Mouse (Mus musculus): ENCODE data around the gene Hspa1b. TPM values are rescaled to one million over a fixed set of nuclear protein-coding genes. Genes with fewer than 3 reads are reported as not detected.

Gene Hspa1b
- total and polyA plus RNA-seq, 2 experiments from 2014 or later: 0.25 to 21.6 TPM

GRCm38 (mm10) chr17:34927306-34928019 is 31.6 kb downstream of the Hspa1b start:
- DNase-seq (ENCODE audit: low spot score) (no peak), ATAC-seq (ENCODE audit: insufficient read depth, low read depth) (no peak)
- Histone ChIP-seq H3K27ac (ENCODE audit: low read depth) (no peak overlapping the region), H3K9ac (replicated peaks; ENCODE audit: low read depth, low read length) (no peak overlapping the region), H3K27me3 (ENCODE audit: control insufficient read depth, insufficient read depth, low read length) (no peaks in the 10 kb centered on the region), H3K9me3 (replicated peaks; ENCODE audit: control insufficient read depth, low read length) (no peaks in the 10 kb centered on the region), H3K4me2 (ENCODE audit: low read depth, low read length) (no peak overlapping the region), H3K4me1 (ENCODE audit: control insufficient read depth, insufficient read depth) (peaks cover 10% of the 10 kb centered on the region; the same call in 1 of the 2 replicates), H3K4me3 (ENCODE audit: low read depth, low read length) (no peak overlapping the region), H3K36me3 (replicated peaks; ENCODE audit: control insufficient read depth, insufficient read depth, low read length) (no peaks in the 10 kb centered on the region)
- no peak for TF ChIP-seq EP300 (IDR thresholded peaks at IDR 0.05; ENCODE audit: low read depth)
- TF ChIP-seq CTCF (IDR thresholded peaks at IDR 0.05; ENCODE audit: low read depth): no peak
- WGBS: 82% methylated on average over 18 of the region's 18 CpGs

- H3K9ac ChIP-seq (replicated peaks; ENCODE audit: low read depth, low read length): no peak overlapping the region
- TF ChIP-seq CTCF (IDR thresholded peaks at IDR 0.05; ENCODE audit: low read depth) (no peak), EP300 (IDR thresholded peaks at IDR 0.05; ENCODE audit: low read depth) (no peak)
- no peaks in the 10 kb centered on the region for H3K9me3 ChIP-seq (replicated peaks; ENCODE audit: control insufficient read depth, low read length)
- H3K4me1 ChIP-seq (ENCODE audit: control insufficient read depth, insufficient read depth): no peaks in the 10 kb centered on the region
- no peaks in the 10 kb centered on the region for H3K27me3 ChIP-seq (ENCODE audit: control insufficient read depth, insufficient read depth, low read length)
- DNase-seq (ENCODE audit: low spot score) (no peak), ATAC-seq (ENCODE audit: insufficient read depth, low read depth) (no peak)
- H3K4me3 ChIP-seq (ENCODE audit: low read depth, low read length): no peak overlapping the region
- no peak overlapping the region for H3K27ac ChIP-seq (ENCODE audit: low read depth)
- no peaks in the 10 kb centered on the region for H3K36me3 ChIP-seq (replicated peaks; ENCODE audit: control insufficient read depth, insufficient read depth, low read length)
- H3K4me2 ChIP-seq (ENCODE audit: low read depth, low read length): no peak overlapping the region
- WGBS: 66% methylated on average over 5 of the region's 5 CpGs
Observed at GRCm38 (mm10) chr17:34924258-34924657, 34.8 kb downstream of the Hspa1b start.

DNA sequence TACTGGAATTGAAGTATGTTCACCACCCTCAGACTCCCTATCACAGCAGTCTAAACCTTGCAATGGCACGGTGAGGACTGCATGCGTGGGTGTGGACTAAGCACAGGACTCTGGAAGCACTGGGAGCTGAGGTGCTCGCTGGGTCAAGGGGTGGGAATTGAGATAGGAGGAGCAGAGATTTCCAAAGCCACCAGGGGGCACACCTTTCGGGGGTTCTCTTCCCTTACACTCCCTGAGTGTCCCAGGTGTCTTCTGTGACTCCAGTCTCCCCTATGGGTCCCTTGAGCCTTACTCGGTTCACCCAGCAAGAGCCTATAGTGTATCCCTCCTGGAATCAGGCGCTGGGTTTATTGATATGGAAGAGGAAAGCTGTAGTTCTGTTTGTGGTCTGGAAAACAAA is 36.1 kb downstream of the Hspa1b start:
- Histone ChIP-seq H3K4me3 (ENCODE audit: low read depth, low read length) (no peak overlapping the region), H3K27ac (ENCODE audit: low read depth) (no peak overlapping the region), H3K27me3 (ENCODE audit: control insufficient read depth, insufficient read depth, low read length) (no peaks in the 10 kb centered on the region), H3K4me2 (ENCODE audit: low read depth, low read length) (no peak overlapping the region), H3K4me1 (ENCODE audit: control insufficient read depth, insufficient read depth) (no peaks in the 10 kb centered on the region), H3K9me3 (replicated peaks; ENCODE audit: control insufficient read depth, low read length) (no peaks in the 10 kb centered on the region), H3K9ac (replicated peaks; ENCODE audit: low read depth, low read length) (no peak overlapping the region), H3K36me3 (replicated peaks; ENCODE audit: control insufficient read depth, insufficient read depth, low read length) (no peaks in the 10 kb centered on the region)
- DNase-seq (ENCODE audit: low spot score) (no peak), ATAC-seq (ENCODE audit: insufficient read depth, low read depth) (no peak)
- 39% methylated on average over 6 of the region's 6 CpGs for WGBS
- TF ChIP-seq CTCF (IDR thresholded peaks at IDR 0.05; ENCODE audit: low read depth): peak; percentile 20; the same call in 1 of the 2 replicates
- TF ChIP-seq EP300 (IDR thresholded peaks at IDR 0.05; ENCODE audit: low read depth): no peak

DNA sequence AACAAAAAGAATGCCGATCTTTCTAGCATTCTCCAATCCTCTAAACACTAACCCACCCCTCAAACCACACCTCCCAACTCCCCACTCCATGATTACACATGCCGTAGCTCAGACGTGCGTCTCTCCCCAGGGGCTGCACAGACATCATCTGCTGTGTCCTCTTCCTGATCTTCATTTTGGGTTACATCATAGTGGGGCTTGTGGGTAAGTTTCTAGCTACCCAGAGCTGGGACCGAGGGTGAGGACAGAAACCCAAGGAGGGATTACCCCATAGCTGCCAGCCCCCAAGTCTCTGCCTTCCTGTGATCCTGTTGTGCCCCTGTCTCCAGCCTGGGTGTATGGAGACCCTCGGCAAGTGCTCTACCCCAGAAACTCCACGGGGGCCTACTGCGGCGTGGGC is 41.9 kb downstream of the Hspa1b start:
- H3K27ac ChIP-seq (ENCODE audit: low read depth): no peak overlapping the region
- no peak overlapping the region for H3K4me2 ChIP-seq (ENCODE audit: low read depth, low read length)
- H3K9ac ChIP-seq (replicated peaks; ENCODE audit: low read depth, low read length): no peak overlapping the region
- no peaks in the 10 kb centered on the region for H3K9me3 ChIP-seq (replicated peaks; ENCODE audit: control insufficient read depth, low read length)
- H3K4me1 ChIP-seq (ENCODE audit: control insufficient read depth, insufficient read depth): no peaks in the 10 kb centered on the region
- H3K27me3 ChIP-seq (ENCODE audit: control insufficient read depth, insufficient read depth, low read length): no peaks in the 10 kb centered on the region
- DNase-seq (ENCODE audit: low spot score): no peak
- H3K36me3 ChIP-seq (replicated peaks; ENCODE audit: control insufficient read depth, insufficient read depth, low read length): peaks cover 20% of the 10 kb centered on the region
- no peak for ATAC-seq (ENCODE audit: insufficient read depth, low read depth)
- 61% methylated on average over 9 of the region's 9 CpGs for WGBS
- no peak for TF ChIP-seq CTCF (IDR thresholded peaks at IDR 0.05; ENCODE audit: low read depth)
- TF ChIP-seq EP300 (IDR thresholded peaks at IDR 0.05; ENCODE audit: low read depth): no peak
- H3K4me3 ChIP-seq (ENCODE audit: low read depth, low read length): no peak overlapping the region

GRCm38 (mm10) chr17:34916316-34916715 is 42.7 kb downstream of the Hspa1b start:
- Histone ChIP-seq H3K9ac (replicated peaks; ENCODE audit: low read depth, low read length) (no peak overlapping the region), H3K4me2 (ENCODE audit: low read depth, low read length) (no peak overlapping the region), H3K36me3 (replicated peaks; ENCODE audit: control insufficient read depth, insufficient read depth, low read length) (peaks cover 28% of the 10 kb centered on the region), H3K9me3 (replicated peaks; ENCODE audit: control insufficient read depth, low read length) (no peaks in the 10 kb centered on the region), H3K27me3 (ENCODE audit: control insufficient read depth, insufficient read depth, low read length) (no peaks in the 10 kb centered on the region), H3K27ac (ENCODE audit: low read depth) (no peak overlapping the region), H3K4me1 (ENCODE audit: control insufficient read depth, insufficient read depth) (no peaks in the 10 kb centered on the region), H3K4me3 (ENCODE audit: low read depth, low read length) (no peak overlapping the region)
- no peak for DNase-seq (ENCODE audit: low spot score)
- ATAC-seq (ENCODE audit: insufficient read depth, low read depth): no peak
- TF ChIP-seq EP300 (IDR thresholded peaks at IDR 0.05; ENCODE audit: low read depth) (no peak), CTCF (IDR thresholded peaks at IDR 0.05; ENCODE audit: low read depth) (no peak)
- 88% methylated on average over 5 of the region's 5 CpGs for WGBS

- H3K4me2 ChIP-seq (ENCODE audit: low read depth, low read length): no peak overlapping the region
- TF ChIP-seq CTCF (IDR thresholded peaks at IDR 0.05; ENCODE audit: low read depth) (peak; percentile 45), EP300 (IDR thresholded peaks at IDR 0.05; ENCODE audit: low read depth) (no peak)
- H3K4me3 ChIP-seq (ENCODE audit: low read depth, low read length): no peak overlapping the region
- H3K9me3 ChIP-seq (replicated peaks; ENCODE audit: control insufficient read depth, low read length): no peaks in the 10 kb centered on the region
- H3K9ac ChIP-seq (replicated peaks; ENCODE audit: low read depth, low read length): 0 out of 2 replicates have a peak overlapping the region, but pooled peaks have one; percentile 26
- no peaks in the 10 kb centered on the region for H3K4me1 ChIP-seq (ENCODE audit: control insufficient read depth, insufficient read depth)
- no peaks in the 10 kb centered on the region for H3K27me3 ChIP-seq (ENCODE audit: control insufficient read depth, insufficient read depth, low read length)
- H3K27ac ChIP-seq (ENCODE audit: low read depth): no peak overlapping the region
- 23% methylated on average over 11 of the region's 11 CpGs for WGBS
- peak; percentile 13 for DNase-seq (ENCODE audit: low spot score)
- ATAC-seq (ENCODE audit: insufficient read depth, low read depth): peak; percentile 39; the same call in 1 of the 2 replicates
- H3K36me3 ChIP-seq (replicated peaks; ENCODE audit: control insufficient read depth, insufficient read depth, low read length): peaks cover 37% of the 10 kb centered on the region
Observed at GRCm38 (mm10) chr17:34915410-34915831, 43.6 kb downstream of the Hspa1b start.
